In the genomic region with DNA sequence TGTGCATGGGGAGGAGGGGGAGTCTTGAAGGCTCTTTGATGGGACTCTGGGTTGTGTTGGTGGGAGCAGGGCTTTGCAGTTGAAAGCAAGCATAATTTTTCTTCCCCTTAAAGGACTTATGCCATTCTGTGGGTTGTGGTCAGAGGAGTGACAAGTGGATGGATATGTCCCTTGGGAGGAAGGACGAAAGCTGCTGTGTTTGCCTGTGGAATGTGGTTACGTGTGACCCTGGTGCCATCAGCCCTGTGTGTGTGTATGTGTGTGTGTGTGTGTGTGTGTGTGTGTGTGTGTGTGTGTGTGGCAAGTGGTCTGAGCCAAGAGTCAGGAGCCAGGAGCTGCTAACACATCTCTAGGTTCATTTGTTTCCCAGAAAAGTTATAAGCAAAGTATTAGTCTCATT, we compare ENCODE assay signal across 13 mouse cellular contexts.
DNase-seq lines count a peak whose midpoint lies in the region; ATAC-seq lines count a peak whose summit lies in the region.
"Had no signal": no experiment of that assay in that cellular context is flagged by ENCODE, and none has a peak within 500 bp of the region (broad histone marks: within the 10 kb centered on the region; RNA-seq: fewer than 3 reads in every experiment).

No protein-coding gene starts in this region.

- peaks cover 75% of the 10 kb centered on the region for H3K27me3 ChIP-seq in megakaryocyte, embryonic 14.5 days (replicated peaks)
- peaks cover 40% of the 10 kb centered on the region; the same call in 1 of the 2 replicates for H3K27me3 ChIP-seq in heart, embryonic 10.5 days (ENCODE audit: insufficient read depth, poor library complexity, severe bottlenecking)
- H3K27me3 ChIP-seq: intestine, embryonic 15.5 days; midbrain, embryonic 13.5 days had no signal

- H3K4me1 ChIP-seq in megakaryocyte, embryonic 14.5 days, result peaks cover 34% of the 10 kb centered on the region
- peaks cover 21% of the 10 kb centered on the region; the same call in 1 of the 2 replicates for H3K4me1 ChIP-seq in heart, embryonic 10.5 days
- H3K4me1 ChIP-seq: intestine, embryonic 15.5 days had no signal

- no peak for ATAC-seq in megakaryocyte, adult 5-6 weeks (ENCODE audit: poor library complexity, severe bottlenecking)
- ATAC-seq in hematopoietic stem cell, adult 5-6 weeks (replicated peaks in 1 of 2; ENCODE audit: insufficient read depth in 1 of 2, low FRiP score in 2 of 2, low TSS enrichment in 1 of 2, low read depth in 1 of 2, poor library complexity in 2 of 2, severe bottlenecking in 2 of 2), result peak; percentile 39 to 41; a peak in 2 of 4 replicates
- ATAC-seq: intestine, embryonic 15.5 days; midbrain, embryonic 13.5 days had no signal

- H3K4me3 ChIP-seq in megakaryocyte, embryonic 14.5 days (replicated peaks), result peak overlapping the region; percentile 48
- H3K4me3 ChIP-seq in heart, embryonic 10.5 days, result no peak overlapping the region
- H3K4me3 ChIP-seq: intestine, embryonic 15.5 days; midbrain, embryonic 13.5 days had no signal

- DNase-seq in adrenal gland, adult 2 months, result peak; percentile 41
- DNase-seq in adrenal gland, adult 18-20 months (ENCODE audit: low spot score in 2 of 2), result no peak
- peak; percentile 76 for DNase-seq in mesoderm, embryonic 11.5 days (ENCODE audit: low read depth, low spot score)
- DNase-seq in heart, embryonic 10.5 days (ENCODE audit: low spot score), result no peak
- no peak for DNase-seq in cerebellum, postnatal 14 days
- DNase-seq: B cell, adult 2 months; heart, postnatal 36 days; layer of hippocampus, adult 9-11 months had no signal

- H3K9me3 ChIP-seq in megakaryocyte, embryonic 14.5 days, result no peaks in the 10 kb centered on the region
- no peaks in the 10 kb centered on the region for H3K9me3 ChIP-seq in heart, embryonic 10.5 days
- H3K9me3 ChIP-seq: intestine, embryonic 15.5 days; midbrain, embryonic 13.5 days had no signal

- H3K36me3 ChIP-seq in megakaryocyte, embryonic 14.5 days (replicated peaks; ENCODE audit: low read length), result no peaks in the 10 kb centered on the region
- no peaks in the 10 kb centered on the region for H3K36me3 ChIP-seq in heart, embryonic 10.5 days
- H3K36me3 ChIP-seq: intestine, embryonic 15.5 days; midbrain, embryonic 13.5 days had no signal

- H3K27ac ChIP-seq in heart, embryonic 10.5 days, result no peak overlapping the region
- H3K27ac ChIP-seq: intestine, embryonic 15.5 days; midbrain, embryonic 13.5 days had no signal

- 44% methylated on average over 2 of the region's 2 CpGs for WGBS in heart, embryonic 10.5 days

Comparison
In these comparisons a context has a peak if more than half of its experiments do, and no peak if none do; other contexts are left out.
1. DNase-seq: peak in adrenal gland, adult 2 months (single experiment) and mesoderm, embryonic 11.5 days (single experiment); none in adrenal gland, adult 18-20 months (0 of 2), heart, embryonic 10.5 days (single experiment) and cerebellum, postnatal 14 days (0 of 2).